Mouse (Mus musculus) adrenal gland, postnatal 36 days (tissue): Measurements from ENCODE around the gene Ccndbp1. TPM values are rescaled to one million over a fixed set of nuclear protein-coding genes. Genes with fewer than 3 reads are reported as not detected.

Experiments
- microRNA-seq: library from miRNA; unstranded; fragments of <30 nt; microRNA quantifications from one replicate; pipeline ENCODE4 v1.2.0, GENCODE M21; 2021
- total RNA-seq, 2 experiments: library from RNA; stranded (reverse); gene quantifications; 2 replicates each; pipeline ENCODE4 v1.2.3; 2021

Ccndbp1 gene
- total RNA-seq, 2 experiments from 2014 or later = 41.7 to 50.2 TPM

Small RNA genes lying within 50 kb of the gene (microRNA-seq; reads per million reads assigned to microRNA genes)
- gene Gm44325 = not detected

Other genes with a start within 250 kb of the Ccndbp1 start
- 10 to 100 TPM; 13.8 to 15.6 TPM for gene Cdan1, start 158.3 kb upstream of the Ccndbp1 start, total RNA-seq
- 10 to 100 TPM; 13.5 to 14.4 TPM for gene Ttbk2, start 157.8 kb upstream of the Ccndbp1 start, total RNA-seq
- gene Ubr1, start 37.7 kb upstream of the Ccndbp1 start, total RNA-seq = 10 to 100 TPM; 31.9 to 36.2 TPM
- 10 to 100 TPM; 10.6 to 23.8 TPM for gene Tmem62, start 31.4 kb upstream of the Ccndbp1 start, total RNA-seq
- not detected for gene Epb42, start 28.7 kb downstream of the Ccndbp1 start, total RNA-seq
- gene Tgm5, start 77.4 kb downstream of the Ccndbp1 start, total RNA-seq = not detected
- gene Tgm7, start 101.4 kb downstream of the Ccndbp1 start, total RNA-seq = not detected
- gene Adal, start 132.0 kb downstream of the Ccndbp1 start, total RNA-seq = 10 to 100 TPM; 19.4 to 21.4 TPM
- 10 to 100 TPM in 1 of 2 experiments, 1 to 10 TPM in 1; 9.0 to 10.2 TPM for gene Lcmt2, start 132.2 kb downstream of the Ccndbp1 start, total RNA-seq
- 10 to 100 TPM; 36.6 to 44.3 TPM for gene Tubgcp4, start 162.3 kb downstream of the Ccndbp1 start, total RNA-seq
- gene Zscan29, start 162.7 kb downstream of the Ccndbp1 start, total RNA-seq = 10 to 100 TPM; 15.1 to 18.2 TPM